Mouse (Mus musculus): ENCODE results near the gene Dlat.
"Not testable (repeated sequence)": the region's sequence is repeated elsewhere in the genome, so short reads cannot be mapped to it uniquely, and the experiment has no call there.

Dlat gene

GRCm38 (mm10) chr9:50658941-50659388, 615 bp downstream of the Dlat start:
- DNase-seq: peak in 1 of 2 experiments; percentile 5

GRCm38 (mm10) chr9:50658391-50658790, 1.2 kb downstream of the Dlat start:
- no peak for DNase-seq

- DNase-seq: no peak
These were observed 9.1 kb downstream of the Dlat start for GRCm38 (mm10) chr9:50650503-50650902.

- no peak for DNase-seq
These were observed 12.7 kb downstream of the Dlat start for GRCm38 (mm10) chr9:50646826-50647370.

- DNase-seq: no peak
These were observed 25.3 kb downstream of the Dlat start for GRCm38 (mm10) chr9:50634270-50634669.

- DNase-seq: no peak
These were observed 26.5 kb downstream of the Dlat start for GRCm38 (mm10) chr9:50633059-50633458.

- DNase-seq: no peak
These were observed 27.4 kb downstream of the Dlat start for GRCm38 (mm10) chr9:50632016-50632688.

GRCm38 (mm10) chr9:50630903-50631302, 28.7 kb downstream of the Dlat start:
- not testable (repeated sequence) for DNase-seq

GRCm38 (mm10) chr9:50617794-50618330, 41.7 kb downstream of the Dlat start:
- DNase-seq: no peak

- DNase-seq: peak; percentile 90 to 92
These were observed 42.6 kb downstream of the Dlat start, which contains the start of the genes Pih1d2 and Nkapd1 for GRCm38 (mm10) chr9:50616766-50617603. Pih1d2 (plus strand) TSS chr9:50617321. Nkapd1 (minus strand) TSS chr9:50617464.

- no peak for DNase-seq
These were observed 43.4 kb downstream of the Dlat start for GRCm38 (mm10) chr9:50616161-50616560.

- DNase-seq: no peak
These were observed 47.5 kb downstream of the Dlat start for GRCm38 (mm10) chr9:50612115-50612514.

GRCm38 (mm10) chr9:50604338-50604737, 55.2 kb downstream of the Dlat start:
- no peak for DNase-seq

- DNase-seq: no peak
These were observed 55.6 kb downstream of the Dlat start for GRCm38 (mm10) chr9:50603998-50604324.

- DNase-seq: peak; percentile 94 to 96
These were observed 56.2 kb downstream of the Dlat start, which contains the start of the genes Sdhd and Timm8b for GRCm38 (mm10) chr9:50603189-50603997. Sdhd (minus strand) TSS chr9:50603812. Timm8b (plus strand) TSS chr9:50603910.

GRCm38 (mm10) chr9:50602055-50602845, 57.3 kb downstream of the Dlat start:
- no peak for DNase-seq

GRCm38 (mm10) chr9:50601536-50601935, 58.0 kb downstream of the Dlat start:
- no peak for DNase-seq

GRCm38 (mm10) chr9:50596973-50597372, 62.6 kb downstream of the Dlat start:
- DNase-seq: peak in 1 of 2 experiments; percentile 13

GRCm38 (mm10) chr9:50594794-50595417, 64.7 kb downstream of the Dlat start:
- DNase-seq: peak; percentile 8 to 22

- peak in 1 of 2 experiments; percentile 18 for DNase-seq
These were observed 66.0 kb downstream of the Dlat start for GRCm38 (mm10) chr9:50593544-50593943.

GRCm38 (mm10) chr9:50592955-50593354, 66.6 kb downstream of the Dlat start:
- DNase-seq: peak in 1 of 2 experiments; percentile 20

Data from lung, adult 18-20 months (tissue).